Mouse (Mus musculus) ES-E14 (cell line): ENCODE measurements around the gene Oxct1.

ENCODE experiments used
- CHD2 ChIP-seq: IDR thresholded peaks from 2 replicates; pipeline ENCODE4 v1.6.1; 2014; ENCODE audit warnings: mild to moderate bottlenecking, low read depth, low read length, inconsistent platforms
- HCFC1 ChIP-seq: IDR thresholded peaks from 2 replicates; pipeline ENCODE4 v1.6.1; 2012; ENCODE audit warnings: low read length, inconsistent platforms, borderline replicate concordance; ENCODE audit not compliant: insufficient read depth
- MAFK ChIP-seq: IDR thresholded peaks from 2 replicates; pipeline ENCODE4 v1.6.1; 2014; ENCODE audit warnings: mild to moderate bottlenecking, low read depth, low read length, inconsistent platforms; ENCODE audit not compliant: insufficient read depth
- ZC3H11A ChIP-seq: IDR thresholded peaks from 2 replicates; pipeline ENCODE4 v1.6.1; 2012; ENCODE audit warnings: low read depth, mild to moderate bottlenecking, inconsistent platforms, low read length, borderline replicate concordance
- ZNF384 ChIP-seq: IDR thresholded peaks from 2 replicates; pipeline ENCODE4 v1.6.1; 2012; ENCODE audit warnings: low read depth, low read length, inconsistent platforms

- TF ChIP-seq HCFC1 (no peak), ZNF384 (no peak), ZC3H11A (no peak), CHD2 (no peak), MAFK (no peak)
Observed at GRCm38 (mm10) chr15:4028960-4029359, 2.8 kb downstream of the Oxct1 start.
